Mouse (Mus musculus): ENCODE data around the gene 1700047I17Rik2. TPM values are rescaled to one million over a fixed set of nuclear protein-coding genes. Genes with fewer than 3 reads are reported as not detected.
"Not testable (repeated sequence)": the region's sequence is repeated elsewhere in the genome, so short reads cannot be mapped to it uniquely, and the experiment has no call there.

Gene 1700047I17Rik2
- polyA plus RNA-seq, 1 experiment from 2014 or later = not detected

DNA sequence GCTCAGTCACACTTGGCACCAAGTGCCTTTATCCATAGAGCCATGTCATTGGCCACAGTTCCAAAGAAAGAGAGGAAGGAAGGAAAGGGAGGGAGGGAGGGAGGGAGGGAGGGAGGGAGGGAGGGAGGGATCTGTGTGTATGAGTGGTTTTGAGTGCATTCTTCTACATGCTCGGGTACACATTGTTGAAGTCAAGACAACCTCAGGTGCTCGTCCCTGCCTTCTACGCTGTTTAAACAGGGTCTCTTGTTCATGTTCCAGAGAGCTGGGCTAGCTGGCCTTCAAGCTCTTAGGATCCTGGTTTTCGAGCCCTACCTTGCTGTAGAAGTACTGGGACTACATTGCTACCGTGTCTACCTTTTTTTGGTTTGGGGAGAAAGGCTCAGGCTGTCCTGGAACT, 64.0 kb downstream of the 1700047I17Rik2 start:
- H3K4me1 ChIP-seq; ATAC-seq (ENCODE audit: low FRiP score, low read depth); H3K36me3 ChIP-seq; H3K9me3 ChIP-seq; H3K9ac ChIP-seq (replicated peaks); H3K27me3 ChIP-seq; H3K4me2 ChIP-seq (replicated peaks); H3K27ac ChIP-seq (replicated peaks); H3K4me3 ChIP-seq: not testable (repeated sequence)
- WGBS = no CpG with 5 or more reads among the region's 5 CpGs

Other genes with a start within 250 kb of the 1700047I17Rik2 start
- 1.0 TPM in 1 of 2 replicates, not detected in the other for gene Gm20403, start 213.1 kb upstream of the 1700047I17Rik2 start, polyA plus RNA-seq (2016; fragmentation: Nextera tagmentation; extraction: Ambion mirVana)
- 35.4 and 40.3 TPM in 2 replicates for gene Baz1a, start 185.2 kb upstream of the 1700047I17Rik2 start, polyA plus RNA-seq (2016; fragmentation: Nextera tagmentation; extraction: Ambion mirVana)
- 36.3 and 38.7 TPM in 2 replicates for gene 2700097O09Rik, start 119.5 kb upstream of the 1700047I17Rik2 start, polyA plus RNA-seq (2016; fragmentation: Nextera tagmentation; extraction: Ambion mirVana)
- gene Srp54a, start 119.3 kb upstream of the 1700047I17Rik2 start, polyA plus RNA-seq (2016; fragmentation: Nextera tagmentation; extraction: Ambion mirVana) = 152 and 155 TPM in 2 replicates
- 18.1 and 18.9 TPM in 2 replicates for gene Fam177a, start 75.1 kb upstream of the 1700047I17Rik2 start, polyA plus RNA-seq (2016; fragmentation: Nextera tagmentation; extraction: Ambion mirVana)
- gene Srp54b, start 44.5 kb upstream of the 1700047I17Rik2 start, polyA plus RNA-seq (2016; fragmentation: Nextera tagmentation; extraction: Ambion mirVana) = 54.6 and 61.7 TPM in 2 replicates
- gene Srp54c, start 30.6 kb downstream of the 1700047I17Rik2 start, polyA plus RNA-seq (2016; fragmentation: Nextera tagmentation; extraction: Ambion mirVana) = 69.2 and 77.7 TPM in 2 replicates
- gene 1110008L16Rik, start 100.0 kb downstream of the 1700047I17Rik2 start, polyA plus RNA-seq (2016; fragmentation: Nextera tagmentation; extraction: Ambion mirVana) = 13.6 and 14.1 TPM in 2 replicates
- gene Ppp2r3c, start 103.4 kb downstream of the 1700047I17Rik2 start, polyA plus RNA-seq (2016; fragmentation: Nextera tagmentation; extraction: Ambion mirVana) = 28.2 and 29.0 TPM in 2 replicates
- gene Psma6, start 184.6 kb downstream of the 1700047I17Rik2 start, polyA plus RNA-seq (2016; fragmentation: Nextera tagmentation; extraction: Ambion mirVana) = 426 and 434 TPM in 2 replicates